13 mouse cellular contexts compared by ENCODE assay signal in the genomic region with DNA sequence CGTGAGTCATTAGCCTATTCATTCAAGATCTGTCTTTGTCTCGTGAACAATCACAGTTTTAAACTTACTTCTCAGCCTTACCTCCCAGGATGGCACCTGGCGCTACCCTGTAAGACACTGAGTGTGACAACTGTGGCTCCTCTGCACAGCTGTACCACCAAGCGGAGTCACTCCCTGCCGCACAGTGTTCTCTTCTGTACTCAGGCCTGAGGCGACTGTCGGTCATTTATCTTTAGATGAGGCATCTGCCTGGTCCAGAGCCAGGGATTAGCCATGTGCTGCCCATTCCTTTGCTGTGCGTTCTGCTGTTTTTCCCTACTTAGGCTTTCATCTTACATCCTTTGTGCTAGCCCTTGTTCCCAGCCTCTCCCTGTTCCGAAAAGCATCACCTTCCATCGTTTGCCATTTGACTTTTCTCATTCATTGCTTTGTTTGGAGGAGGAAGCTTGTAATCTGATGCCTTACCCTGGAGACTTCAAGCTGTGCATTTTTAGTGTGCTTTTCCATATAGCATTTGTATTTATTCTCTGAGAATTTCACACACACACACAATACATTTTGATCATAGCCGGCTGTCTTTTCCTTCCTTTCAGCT. TPM values are rescaled to one million over a fixed set of nuclear protein-coding genes. Genes with fewer than 3 reads are reported as not detected.
DNase-seq lines count a peak whose midpoint lies in the region; ATAC-seq and TF ChIP-seq lines count a peak whose summit lies in the region.
"Had no signal": no experiment of that assay in that cellular context is flagged by ENCODE, and none has a peak within 500 bp of the region (broad histone marks: within the 10 kb centered on the region; RNA-seq: fewer than 3 reads in every experiment).

No protein-coding gene starts in this region.

- peak; percentile 24; the same call in 1 of the 2 replicates for ATAC-seq in forebrain, embryonic 11.5 days (replicated peaks; ENCODE audit: low FRiP score)
- peak; percentile 53; the same call in 1 of the 2 replicates for ATAC-seq in limb, embryonic 14.5 days (ENCODE audit: low FRiP score, low read depth)

- no peak overlapping the region for H3K4me3 ChIP-seq in forebrain, embryonic 11.5 days (ENCODE audit: low read depth, low read length)
- no peak overlapping the region for H3K4me3 ChIP-seq in forebrain, embryonic 10.5 days
- no peak overlapping the region for H3K4me3 ChIP-seq in ES-Bruce4 (ENCODE audit: low read depth, low read length)
- no peak overlapping the region for H3K4me3 ChIP-seq in limb, embryonic 14.5 days (replicated peaks; ENCODE audit: low read length)

- H3K9me3 ChIP-seq in forebrain, embryonic 11.5 days (ENCODE audit: control insufficient read depth, low read length) = no peaks in the 10 kb centered on the region
- no peaks in the 10 kb centered on the region for H3K9me3 ChIP-seq in forebrain, embryonic 10.5 days
- H3K9me3 ChIP-seq in ES-Bruce4 (replicated peaks; ENCODE audit: control insufficient read depth, insufficient read depth, low read length, poor library complexity, severe bottlenecking) = no peaks in the 10 kb centered on the region
- H3K9me3 ChIP-seq in limb, embryonic 14.5 days (ENCODE audit: control insufficient read depth, low read length) = 0 out of 2 replicates have a peak, but pooled peaks cover 3% of the 10 kb centered on the region

- no peaks in the 10 kb centered on the region for H3K4me1 ChIP-seq in forebrain, embryonic 11.5 days (replicated peaks; ENCODE audit: control insufficient read depth, insufficient read depth, low read length)
- peaks cover 12% of the 10 kb centered on the region for H3K4me1 ChIP-seq in forebrain, embryonic 10.5 days
- peaks cover 3% of the 10 kb centered on the region for H3K4me1 ChIP-seq in ES-Bruce4 (ENCODE audit: control insufficient read depth, insufficient read depth, low read length)
- H3K4me1 ChIP-seq in limb, embryonic 14.5 days (ENCODE audit: control insufficient read depth, insufficient read depth, low read length) = no peaks in the 10 kb centered on the region

- intact Hi-C loops in left cerebral cortex, postnatal 36 days (cut with DNase I) = no loop called here

- H3K36me3 ChIP-seq in forebrain, embryonic 11.5 days (ENCODE audit: control insufficient read depth, insufficient read depth, low read length) = no peaks in the 10 kb centered on the region
- H3K36me3 ChIP-seq in forebrain, embryonic 10.5 days (replicated peaks) = no peaks in the 10 kb centered on the region
- H3K36me3 ChIP-seq in ES-Bruce4 (ENCODE audit: control insufficient read depth, insufficient read depth, low read length, poor library complexity, severe bottlenecking) = no peaks in the 10 kb centered on the region
- no peaks in the 10 kb centered on the region for H3K36me3 ChIP-seq in limb, embryonic 14.5 days (ENCODE audit: control insufficient read depth, insufficient read depth, low read length)

- no peak overlapping the region for H3K4me2 ChIP-seq in forebrain, embryonic 11.5 days (ENCODE audit: low read depth, low read length, severe bottlenecking)
- no peak overlapping the region for H3K4me2 ChIP-seq in limb, embryonic 14.5 days (replicated peaks; ENCODE audit: low read depth, low read length, severe bottlenecking)

- no peaks in the 10 kb centered on the region for H3K27me3 ChIP-seq in forebrain, embryonic 11.5 days (ENCODE audit: control insufficient read depth, insufficient read depth, low read length)
- no peaks in the 10 kb centered on the region for H3K27me3 ChIP-seq in forebrain, embryonic 10.5 days (ENCODE audit: poor library complexity, severe bottlenecking)
- no peaks in the 10 kb centered on the region for H3K27me3 ChIP-seq in ES-Bruce4 (ENCODE audit: control insufficient read depth, insufficient read depth, low read length, poor library complexity, severe bottlenecking)
- no peaks in the 10 kb centered on the region for H3K27me3 ChIP-seq in limb, embryonic 14.5 days (ENCODE audit: control insufficient read depth, insufficient read depth, low read length)

- 23% methylated on average over 11 of the region's 11 CpGs for WGBS in forebrain, embryonic 11.5 days
- 35% methylated on average over 11 of the region's 11 CpGs for WGBS in forebrain, embryonic 10.5 days
- whole genome bisulfite sequencing in limb, embryonic 14.5 days = 59% methylated on average over 11 of the region's 11 CpGs

- no peak overlapping the region for H3K9ac ChIP-seq in forebrain, embryonic 11.5 days (ENCODE audit: low read length)
- H3K9ac ChIP-seq in ES-Bruce4 (ENCODE audit: low read depth, poor library complexity, severe bottlenecking) = no peak overlapping the region
- H3K9ac ChIP-seq in limb, embryonic 14.5 days (ENCODE audit: low read depth, low read length, severe bottlenecking) = no peak overlapping the region

- TF ChIP-seq EP300 in ES-Bruce4 (IDR thresholded peaks at IDR 0.05; ENCODE audit: insufficient read depth, low read depth, low read length) = peak; percentile 48; the same call in 1 of the 2 replicates

- DNase-seq in forebrain, embryonic 11.5 days (ENCODE audit: low spot score) = no peak
- DNase-seq in forebrain, embryonic 10.5 days (ENCODE audit: extremely low spot score, low spot score) = no peak
- DNase-seq in embryo, embryonic 11.5 days (ENCODE audit: low read depth, low spot score) = peak; percentile 13
- DNase-seq in limb, embryonic 14.5 days (ENCODE audit: low spot score) = no peak
- DNase-seq in spleen, postnatal 14 days (ENCODE audit: low spot score in 2 of 2) = no peak
- no peak for DNase-seq in left cerebral cortex, postnatal 36 days (ENCODE audit: low spot score in 2 of 2)
- no peak for DNase-seq in lung, postnatal 14 days
- DNase-seq: B cell, adult 2 months; gastrocnemius, postnatal 10 days; heart, postnatal 14 days; kidney, postnatal 14 days had no signal

- no peak overlapping the region for H3K27ac ChIP-seq in forebrain, embryonic 11.5 days (ENCODE audit: low read depth, low read length)
- no peak overlapping the region for H3K27ac ChIP-seq in forebrain, embryonic 10.5 days
- no peak overlapping the region; the same call in 1 of the 2 replicates for H3K27ac ChIP-seq in ES-Bruce4 (ENCODE audit: insufficient read depth, low read length)
- no peak overlapping the region for H3K27ac ChIP-seq in limb, embryonic 14.5 days (replicated peaks; ENCODE audit: low read depth, low read length)

- TF ChIP-seq CTCF in ES-Bruce4 (IDR thresholded peaks at IDR 0.05; ENCODE audit: low read depth, low read length) = no peak

- TF ChIP-seq POLR2A in ES-Bruce4 (IDR thresholded peaks at IDR 0.05; ENCODE audit: insufficient read depth, low read length) = no peak
- no peak for TF ChIP-seq POLR2A in limb, embryonic 14.5 days (IDR thresholded peaks at IDR 0.05; ENCODE audit: borderline replicate concordance, extremely low read depth, insufficient read depth, insufficient read length)

RNA-seq across cellular contexts. Expression of a gene that starts 2.1 kb away (rescaled TPM):
- polyA plus RNA-seq in forebrain, embryonic 11.5 days (2014; fragmentation: Nextera tagmentation; extraction: Ambion mirVana) = 0.16 TPM in 1 of 2 replicates, not detected in the other
- polyA plus RNA-seq in forebrain, embryonic 10.5 days (2016; fragmentation: Nextera tagmentation; extraction: Ambion mirVana) = not detected in 2 replicates
- 0.43 TPM in 1 of 2 replicates, not detected in the other for polyA plus RNA-seq in ES-Bruce4 (2011; ENCODE audit: insufficient read depth, insufficient read length, low read depth, missing spikeins)
- polyA plus RNA-seq in limb, embryonic 14.5 days (2012; rRNA removed) = 0.64 and 0.77 TPM in 2 replicates
- polyA plus RNA-seq in limb, embryonic 14.5 days (2014; fragmentation: Nextera tagmentation; extraction: Ambion mirVana) = 1.9 TPM in 2 replicates
- total RNA-seq in left cerebral cortex, postnatal 36 days (2021) = under 1 TPM; 0.10 to 0.11 TPM

RNA-seq across cellular contexts. Expression of a gene that starts 21.9 kb away (rescaled TPM):
- 0.16 TPM in 1 of 2 replicates, not detected in the other for polyA plus RNA-seq in forebrain, embryonic 11.5 days (2014; fragmentation: Nextera tagmentation; extraction: Ambion mirVana)
- polyA plus RNA-seq in forebrain, embryonic 10.5 days (2016; fragmentation: Nextera tagmentation; extraction: Ambion mirVana) = not detected in 2 replicates
- polyA plus RNA-seq in ES-Bruce4 (2011; ENCODE audit: insufficient read depth, insufficient read length, low read depth, missing spikeins) = not detected in 2 replicates
- polyA plus RNA-seq in limb, embryonic 14.5 days (2012; rRNA removed) = 0.04 TPM in 2 replicates
- polyA plus RNA-seq in limb, embryonic 14.5 days (2014; fragmentation: Nextera tagmentation; extraction: Ambion mirVana) = 0.12 and 0.19 TPM in 2 replicates
- total RNA-seq in left cerebral cortex, postnatal 36 days (2021) = not detected
- total RNA-seq: gastrocnemius, postnatal 10 days; heart, postnatal 14 days; left cerebral cortex, adult 8-10 months had no signal

RNA-seq across cellular contexts. Expression of a gene that starts 45.3 kb away (rescaled TPM):
- polyA plus RNA-seq in forebrain, embryonic 11.5 days (2014; fragmentation: Nextera tagmentation; extraction: Ambion mirVana) = 0.16 and 0.44 TPM in 2 replicates
- 0.17 TPM in 1 of 2 replicates, not detected in the other for polyA plus RNA-seq in forebrain, embryonic 10.5 days (2016; fragmentation: Nextera tagmentation; extraction: Ambion mirVana)
- polyA plus RNA-seq in ES-Bruce4 (2011; ENCODE audit: insufficient read depth, insufficient read length, low read depth, missing spikeins) = 0.54 TPM in 1 of 2 replicates, not detected in the other
- polyA plus RNA-seq in limb, embryonic 14.5 days (2012; rRNA removed) = 6.6 and 8.6 TPM in 2 replicates
- 15.8 and 17.4 TPM in 2 replicates for polyA plus RNA-seq in limb, embryonic 14.5 days (2014; fragmentation: Nextera tagmentation; extraction: Ambion mirVana)
- under 1 TPM; 0.50 to 0.99 TPM for total RNA-seq in left cerebral cortex, postnatal 36 days (2021)
